Mouse (Mus musculus) liver, adult 2 months (tissue): ENCODE measurements at regions not wholly inside any gene's neighbourhood (a gene's known extent, or its start where the extent isn't known, plus 50 kb on each side); places are given as distances from the start of the nearest gene placed in this dataset.

Experiments used
- CTCF ChIP-seq: fragments of 200-500 bp; IDR thresholded peaks from 2 replicates; pipeline ENCODE4 v1.5.1; 2011; ENCODE audit warnings: low read depth, low read length, control low read depth
- POLR2A ChIP-seq: fragments of 200-500 bp; IDR thresholded peaks from 2 replicates; pipeline ENCODE4 v1.6.1; 2011; ENCODE audit warnings: low read length, control low read depth; ENCODE audit not compliant: insufficient read depth; ENCODE audit errors: extremely low read depth

GRCm38 (mm10) chr9:112826592-112826991, 590.9 kb upstream of the Arpp21 start:
- TF ChIP-seq CTCF (no peak), POLR2A (no peak)
